Mouse (Mus musculus) erythroblast, embryonic 14.5 days (primary cell): ENCODE measurements at regions not wholly inside any gene's neighbourhood (a gene's known extent, or its start where the extent isn't known, plus 50 kb on each side); places are given as distances from the start of the nearest gene placed in this dataset.

Source experiments
- H3K27me3 ChIP-seq: 2 replicates; pipeline ENCODE4 v1.6.1; 2012; ENCODE audit warnings: inconsistent platforms; ENCODE audit not compliant: control insufficient read depth
- H3K36me3 ChIP-seq: 2 replicates; pipeline ENCODE4 v1.6.1; 2012; ENCODE audit warnings: mild to moderate bottlenecking, inconsistent platforms; ENCODE audit not compliant: control insufficient read depth
- H3K4me1 ChIP-seq: 2 replicates; pipeline ENCODE4 v1.6.1; 2012; ENCODE audit warnings: inconsistent platforms; ENCODE audit not compliant: control insufficient read depth
- H3K4me3 ChIP-seq: replicated peaks from 2 replicates; pipeline ENCODE3; 2012; ENCODE audit warnings: moderate library complexity, mild to moderate bottlenecking, inconsistent platforms
- H3K9me3 ChIP-seq: 2 replicates; pipeline ENCODE4 v1.6.1; 2012; ENCODE audit warnings: low read length, inconsistent platforms, mixed read lengths; ENCODE audit not compliant: control insufficient read depth
- GATA1 ChIP-seq: IDR thresholded peaks from 2 replicates; pipeline ENCODE4 v1.6.1; 2012; ENCODE audit warnings: low read length, inconsistent platforms, mixed read lengths
- TAL1 ChIP-seq: IDR thresholded peaks from 3 replicates; pipeline ENCODE4 v1.6.1; 2012; ENCODE audit warnings: low read length, inconsistent platforms, mixed read lengths

GRCm38 (mm10) chr1:194878440-194878839 lies 60.2 kb upstream of the Cd34 start:
- Histone ChIP-seq H3K36me3 (no peaks in the 10 kb centered on the region), H3K27me3 (no peaks in the 10 kb centered on the region), H3K4me3 (no peak overlapping the region), H3K4me1 (peaks cover 8% of the 10 kb centered on the region), H3K9me3 (no peaks in the 10 kb centered on the region)
- TF ChIP-seq GATA1 (no peak), TAL1 (no peak)

DNA sequence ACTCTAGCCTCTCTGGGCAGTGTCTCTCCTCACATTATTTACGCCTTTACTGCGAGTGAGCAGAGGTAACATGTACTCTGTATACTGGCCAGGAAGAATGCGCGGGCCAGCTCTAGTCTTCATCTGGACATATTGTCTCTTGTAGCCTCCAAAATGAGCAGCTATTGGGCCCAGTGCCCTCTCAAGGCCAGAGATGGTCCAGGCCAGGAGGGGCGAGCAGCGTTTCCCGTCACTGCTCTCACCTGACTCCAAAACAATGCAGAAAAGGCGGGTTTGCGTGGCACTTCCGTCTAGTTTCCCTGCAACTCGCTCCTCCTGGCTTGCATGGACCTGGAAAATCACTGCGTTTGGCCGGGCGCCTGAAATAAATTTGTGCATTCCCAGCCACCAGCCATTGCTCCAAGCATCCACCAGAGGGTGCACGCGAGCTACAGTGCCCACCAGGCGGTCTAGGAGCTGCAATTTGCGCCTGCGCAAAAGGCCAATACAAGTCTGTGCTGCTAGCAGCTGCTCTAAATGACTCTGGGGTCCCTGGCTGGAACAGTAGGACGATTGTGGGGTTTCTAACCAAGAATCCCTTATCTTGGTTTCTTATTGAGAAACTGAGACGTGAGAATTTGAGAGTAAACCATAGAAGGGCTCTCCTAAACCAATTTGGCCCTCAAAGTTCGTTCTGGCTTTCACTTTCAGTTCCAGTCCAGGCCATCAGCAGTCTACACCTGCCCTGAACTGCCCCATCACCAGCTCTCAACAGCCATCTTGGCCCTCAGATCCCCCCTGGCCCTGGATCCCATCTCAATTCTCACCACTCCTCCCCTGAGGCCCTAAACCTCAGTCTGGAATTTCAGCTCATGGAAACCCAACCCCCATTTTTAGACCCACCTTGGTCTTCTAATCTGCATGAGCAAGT lies 59.0 kb upstream of the Cd34 start:
- no peak for TF ChIP-seq GATA1
- no peak for TF ChIP-seq TAL1
- Histone ChIP-seq H3K4me3 (peak overlapping the region; percentile 58), H3K4me1 (peaks cover 8% of the 10 kb centered on the region), H3K27me3 (no peaks in the 10 kb centered on the region), H3K36me3 (no peaks in the 10 kb centered on the region), H3K9me3 (no peaks in the 10 kb centered on the region)

GRCm38 (mm10) chr1:194881556-194882223 lies 56.9 kb upstream of the Cd34 start:
- Histone ChIP-seq H3K27me3 (no peaks in the 10 kb centered on the region), H3K4me3 (no peak overlapping the region), H3K36me3 (no peaks in the 10 kb centered on the region), H3K4me1 (peaks cover 8% of the 10 kb centered on the region), H3K9me3 (no peaks in the 10 kb centered on the region)
- TF ChIP-seq TAL1 (no peak), GATA1 (no peak)

GRCm38 (mm10) chr1:194885071-194885686 lies 53.4 kb upstream of the Cd34 start:
- TF ChIP-seq TAL1 (no peak), GATA1 (no peak)
- Histone ChIP-seq H3K4me3 (no peak overlapping the region), H3K9me3 (no peaks in the 10 kb centered on the region), H3K36me3 (no peaks in the 10 kb centered on the region), H3K27me3 (no peaks in the 10 kb centered on the region), H3K4me1 (no peaks in the 10 kb centered on the region)

DNA sequence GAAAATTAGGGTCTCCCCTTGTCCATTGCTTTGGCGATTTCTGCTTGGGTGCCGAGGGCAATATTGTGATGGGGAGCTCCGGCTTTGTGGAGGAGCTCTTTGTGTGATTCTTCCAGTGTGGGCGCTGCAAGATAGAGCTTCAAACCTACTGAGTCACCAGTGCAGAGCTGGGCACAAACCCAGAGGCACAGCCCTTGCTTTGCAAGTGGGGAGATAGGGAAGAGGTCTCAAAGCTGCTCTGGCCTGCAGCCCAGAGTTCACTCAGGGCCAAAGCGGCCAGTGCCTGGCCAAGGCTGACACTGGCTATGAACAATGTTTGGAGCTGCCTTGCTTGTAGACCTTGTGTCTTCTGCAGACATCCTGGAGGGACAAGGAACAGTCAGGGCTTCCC lies 52.9 kb upstream of the Cd34 start:
- no peaks in the 10 kb centered on the region for H3K9me3 ChIP-seq
- H3K4me3 ChIP-seq: no peak overlapping the region
- no peaks in the 10 kb centered on the region for H3K36me3 ChIP-seq
- H3K4me1 ChIP-seq: no peaks in the 10 kb centered on the region
- no peak for TF ChIP-seq GATA1
- no peak for TF ChIP-seq TAL1
- H3K27me3 ChIP-seq: no peaks in the 10 kb centered on the region
